Mouse (Mus musculus): ENCODE measurements around the gene Vegfb. TPM values are rescaled to one million over a fixed set of nuclear protein-coding genes. Genes with fewer than 3 reads are reported as not detected.

The Vegfb gene
- polyA plus RNA-seq, 1 experiment, result 39.3 TPM

DNA sequence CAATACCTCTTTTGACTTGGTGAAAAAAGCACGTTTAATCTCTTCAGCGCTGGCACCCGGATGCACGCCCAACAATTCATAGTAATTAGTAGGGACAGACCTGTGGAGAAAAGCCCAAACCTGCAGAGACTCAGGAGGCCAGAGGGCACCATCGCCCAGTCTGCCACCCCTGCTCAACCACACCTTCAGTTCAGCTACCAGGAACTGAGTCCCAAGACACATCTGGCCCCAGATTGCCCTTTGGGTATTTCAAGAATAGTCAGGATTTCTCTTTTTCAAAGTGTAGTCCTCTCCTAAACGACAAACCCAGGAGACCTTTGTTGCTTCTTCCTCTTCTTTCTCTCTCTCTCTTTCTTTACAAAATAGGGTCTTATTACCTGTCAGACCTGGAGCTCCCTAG, 3.3 kb upstream of the Vegfb start:
- no peak for TF ChIP-seq POLR2A (IDR thresholded peaks at IDR 0.05; ENCODE audit: borderline replicate concordance, extremely low read depth, insufficient read depth, insufficient read length, poor library complexity, severe bottlenecking)
- no peak for TF ChIP-seq CTCF (IDR thresholded peaks at IDR 0.05; ENCODE audit: borderline replicate concordance, extremely low read depth, insufficient read depth, insufficient read length)
- no peak for DNase-seq (ENCODE audit: low read depth)

DNA sequence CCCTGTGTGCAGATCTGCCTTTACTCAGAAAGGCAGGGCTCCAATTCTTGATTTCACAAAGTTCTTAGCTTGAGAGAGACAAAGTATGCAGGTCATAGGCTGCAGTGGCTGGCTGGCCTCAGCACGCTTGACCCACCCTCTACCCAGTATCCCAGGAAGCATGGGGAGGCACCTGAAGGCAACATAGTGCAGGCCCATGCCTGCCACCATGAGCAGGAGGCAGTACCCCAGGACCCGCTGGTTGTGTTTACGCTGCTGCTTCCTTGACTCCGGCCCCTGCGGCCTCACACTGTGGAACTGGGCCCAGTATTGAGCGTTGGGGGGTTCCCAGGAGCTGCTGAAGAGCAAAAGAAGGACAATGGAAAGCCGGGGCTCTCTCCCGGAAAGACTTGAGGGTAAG, 1.8 kb upstream of the Vegfb start:
- no peak for DNase-seq (ENCODE audit: low read depth)

DNA sequence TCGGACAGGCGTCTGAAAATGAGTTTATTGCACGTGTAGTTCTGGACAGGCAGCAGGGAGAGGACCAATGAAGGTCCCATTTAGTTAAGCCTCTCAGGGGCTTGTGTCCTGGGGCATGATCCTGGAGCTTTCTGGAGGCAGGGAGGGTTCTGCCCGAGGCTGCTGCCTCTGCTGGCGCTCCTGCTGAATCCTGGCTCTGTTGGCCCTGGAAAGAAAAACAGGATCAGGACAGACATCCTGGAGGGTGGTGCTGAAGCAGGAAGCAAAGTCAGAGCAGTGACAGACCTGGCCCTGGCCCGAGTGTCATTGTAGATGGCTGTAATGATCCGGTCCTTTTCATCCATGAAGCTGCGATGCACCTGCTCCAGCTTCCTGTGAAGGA, 444 bp upstream of the Vegfb start:
- no peak for TF ChIP-seq POLR2A (IDR thresholded peaks at IDR 0.05; ENCODE audit: borderline replicate concordance, extremely low read depth, insufficient read depth, insufficient read length, poor library complexity, severe bottlenecking)
- TF ChIP-seq CTCF (IDR thresholded peaks at IDR 0.05; ENCODE audit: borderline replicate concordance, extremely low read depth, insufficient read depth, insufficient read length), result no peak
- no peak for DNase-seq (ENCODE audit: low read depth)

More for the DNA sequence above, 1.8 kb upstream of the Vegfb start:
- TF ChIP-seq POLR2A (IDR thresholded peaks at IDR 0.05; ENCODE audit: borderline replicate concordance, extremely low read depth, insufficient read depth, insufficient read length, poor library complexity, severe bottlenecking), result no peak
- no peak for TF ChIP-seq CTCF (IDR thresholded peaks at IDR 0.05; ENCODE audit: borderline replicate concordance, extremely low read depth, insufficient read depth, insufficient read length)

DNA sequence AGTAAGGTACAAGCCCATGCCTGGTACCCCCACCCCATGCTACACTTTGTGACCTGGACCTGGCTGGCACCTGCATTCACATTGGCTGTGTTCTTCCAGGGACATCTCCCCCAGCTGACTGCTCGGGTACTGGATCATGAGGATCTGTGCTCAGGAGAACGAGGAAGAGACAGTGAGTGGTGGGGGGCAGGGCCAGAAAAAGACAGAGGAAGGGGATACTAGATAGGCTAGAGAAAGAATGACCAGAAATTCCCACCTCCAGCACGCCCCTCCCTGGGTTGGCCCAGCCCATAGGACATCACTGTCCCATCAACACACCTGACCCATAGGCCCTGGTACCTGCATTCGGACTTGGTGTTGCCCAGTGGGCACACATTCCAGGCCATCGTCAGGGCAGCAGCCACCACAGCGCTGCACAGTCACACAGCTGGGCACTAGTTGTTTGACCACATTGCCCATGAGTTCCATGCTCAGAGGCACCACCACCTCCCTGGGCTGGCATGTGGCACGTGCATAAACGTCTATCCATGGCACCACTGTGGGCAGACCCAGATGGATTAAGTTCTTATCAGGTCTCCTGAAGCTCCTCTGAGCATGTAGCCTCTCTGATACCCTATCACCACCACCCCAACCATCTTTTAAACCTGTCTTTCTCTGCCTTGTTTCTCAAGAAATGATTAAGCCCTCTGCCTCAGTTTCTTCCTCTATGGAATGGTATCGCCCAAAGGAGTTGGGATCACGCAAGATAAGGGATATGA, 1.3 kb downstream of the Vegfb start:
- no peak for DNase-seq (ENCODE audit: low read depth)
- TF ChIP-seq CTCF (IDR thresholded peaks at IDR 0.05; ENCODE audit: borderline replicate concordance, extremely low read depth, insufficient read depth, insufficient read length), result no peak
- no peak for TF ChIP-seq POLR2A (IDR thresholded peaks at IDR 0.05; ENCODE audit: borderline replicate concordance, extremely low read depth, insufficient read depth, insufficient read length, poor library complexity, severe bottlenecking)

DNA sequence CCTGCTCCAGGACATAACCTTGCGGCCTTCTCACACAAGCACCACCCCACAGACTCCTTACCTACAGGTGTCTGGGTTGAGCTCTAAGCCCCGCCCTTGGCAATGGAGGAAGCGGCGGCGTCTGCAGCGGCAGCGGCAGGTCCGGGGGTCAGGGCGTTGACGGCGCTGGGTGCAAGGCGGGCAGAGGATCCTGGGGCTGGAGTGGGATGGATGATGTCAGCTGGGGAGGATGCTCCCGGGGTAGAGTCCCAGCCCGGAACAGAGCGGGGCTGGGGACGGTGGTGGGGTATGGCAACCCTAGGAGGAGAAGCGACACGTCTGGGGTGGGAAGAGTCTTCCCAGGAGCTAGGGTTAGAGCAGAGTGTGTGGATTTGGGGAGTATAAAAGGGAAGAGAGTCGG, 2.2 kb downstream of the Vegfb start:
- no peak for DNase-seq (ENCODE audit: low read depth)
- TF ChIP-seq POLR2A (IDR thresholded peaks at IDR 0.05; ENCODE audit: borderline replicate concordance, extremely low read depth, insufficient read depth, insufficient read length, poor library complexity, severe bottlenecking) (no peak), CTCF (IDR thresholded peaks at IDR 0.05; ENCODE audit: borderline replicate concordance, extremely low read depth, insufficient read depth, insufficient read length) (no peak)

DNA sequence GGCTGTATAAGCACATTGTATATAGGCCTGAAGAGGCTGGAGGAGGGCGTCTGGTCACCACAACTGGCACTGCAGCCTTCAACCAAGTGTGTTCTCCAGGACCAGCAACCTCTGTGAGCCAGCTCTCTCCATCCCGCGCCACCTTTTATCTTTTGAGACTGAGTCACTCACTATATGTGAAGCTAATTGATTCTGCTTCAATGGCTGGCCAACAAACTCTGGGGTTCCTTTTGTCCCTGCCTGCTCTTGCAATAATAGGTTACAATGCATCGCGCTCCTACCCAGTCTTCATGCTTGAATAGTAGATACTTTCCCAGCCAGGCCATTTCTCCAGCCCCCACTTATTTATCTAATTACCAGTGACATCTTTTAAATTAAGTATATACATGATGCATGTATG, 3.8 kb downstream of the Vegfb start:
- TF ChIP-seq CTCF (IDR thresholded peaks at IDR 0.05; ENCODE audit: borderline replicate concordance, extremely low read depth, insufficient read depth, insufficient read length), result no peak
- TF ChIP-seq POLR2A (IDR thresholded peaks at IDR 0.05; ENCODE audit: borderline replicate concordance, extremely low read depth, insufficient read depth, insufficient read length, poor library complexity, severe bottlenecking), result no peak
- peak; percentile 73 for DNase-seq (ENCODE audit: low read depth)

DNA sequence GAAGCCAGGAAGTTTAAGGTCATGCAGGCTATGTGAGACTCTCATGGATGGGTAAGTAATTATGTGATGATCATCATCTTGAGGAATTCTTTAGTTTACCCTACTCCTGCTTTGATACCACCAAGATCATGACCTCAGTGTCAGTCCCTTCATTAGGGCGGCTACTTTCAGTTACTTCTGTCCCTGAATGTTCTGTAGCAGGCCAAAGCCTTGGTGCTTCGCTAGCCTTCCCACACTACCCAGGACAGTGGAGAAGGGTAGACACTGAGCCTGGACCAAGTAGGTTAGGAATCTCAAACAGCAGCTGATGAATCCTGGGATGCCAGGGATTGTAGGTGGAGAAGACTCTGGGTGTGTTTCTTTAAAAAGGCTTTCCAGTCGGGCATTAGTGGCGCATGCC, 6.0 kb downstream of the Vegfb start:
- no peak for DNase-seq (ENCODE audit: low read depth)
- no peak for TF ChIP-seq CTCF (IDR thresholded peaks at IDR 0.05; ENCODE audit: borderline replicate concordance, extremely low read depth, insufficient read depth, insufficient read length)
- no peak for TF ChIP-seq POLR2A (IDR thresholded peaks at IDR 0.05; ENCODE audit: borderline replicate concordance, extremely low read depth, insufficient read depth, insufficient read length, poor library complexity, severe bottlenecking)

DNA sequence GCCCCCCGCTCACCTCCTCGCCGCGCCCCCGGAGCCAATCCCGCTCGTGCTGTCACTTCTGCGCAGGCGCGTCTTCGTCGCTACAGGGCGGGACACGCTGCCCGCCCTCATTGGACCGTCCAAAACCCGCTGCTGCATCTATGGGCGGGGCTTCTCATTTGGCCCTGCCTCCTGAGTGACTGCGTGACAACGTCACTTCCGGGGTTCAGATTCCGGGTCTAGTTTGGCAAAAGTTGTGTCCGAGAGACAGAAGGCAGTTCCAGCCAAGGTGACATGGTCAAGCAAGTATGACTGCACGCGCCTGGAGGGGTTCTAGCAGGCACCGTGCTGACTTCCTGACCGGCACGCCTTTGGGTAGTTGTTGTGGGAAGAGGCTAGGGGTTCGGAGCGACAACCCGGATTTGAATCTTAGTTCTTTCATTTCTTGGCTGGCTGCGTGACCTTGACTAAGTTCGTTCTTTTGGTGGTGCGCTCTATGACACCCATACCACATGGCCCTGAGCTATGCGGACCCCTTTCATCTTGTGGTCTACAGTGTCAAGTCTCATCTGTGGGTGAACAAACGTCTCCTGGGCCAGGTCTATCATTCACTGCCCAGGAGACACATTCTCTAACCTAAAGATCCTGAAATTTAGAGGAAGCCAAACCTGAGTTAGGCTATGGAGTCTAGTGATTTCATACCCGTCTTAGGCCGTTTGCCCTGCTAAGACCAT, 6.9 kb downstream of the Vegfb start, which contains the start of gene Fkbp2:
TSS of gene Fkbp2 (minus strand) at position 121 of the 713 bp plus-strand sequence.
- TF ChIP-seq POLR2A (IDR thresholded peaks at IDR 0.05; ENCODE audit: borderline replicate concordance, extremely low read depth, insufficient read depth, insufficient read length, poor library complexity, severe bottlenecking) (no peak), CTCF (IDR thresholded peaks at IDR 0.05; ENCODE audit: borderline replicate concordance, extremely low read depth, insufficient read depth, insufficient read length) (no peak)
- peak; percentile 99 for DNase-seq (ENCODE audit: low read depth)

DNA sequence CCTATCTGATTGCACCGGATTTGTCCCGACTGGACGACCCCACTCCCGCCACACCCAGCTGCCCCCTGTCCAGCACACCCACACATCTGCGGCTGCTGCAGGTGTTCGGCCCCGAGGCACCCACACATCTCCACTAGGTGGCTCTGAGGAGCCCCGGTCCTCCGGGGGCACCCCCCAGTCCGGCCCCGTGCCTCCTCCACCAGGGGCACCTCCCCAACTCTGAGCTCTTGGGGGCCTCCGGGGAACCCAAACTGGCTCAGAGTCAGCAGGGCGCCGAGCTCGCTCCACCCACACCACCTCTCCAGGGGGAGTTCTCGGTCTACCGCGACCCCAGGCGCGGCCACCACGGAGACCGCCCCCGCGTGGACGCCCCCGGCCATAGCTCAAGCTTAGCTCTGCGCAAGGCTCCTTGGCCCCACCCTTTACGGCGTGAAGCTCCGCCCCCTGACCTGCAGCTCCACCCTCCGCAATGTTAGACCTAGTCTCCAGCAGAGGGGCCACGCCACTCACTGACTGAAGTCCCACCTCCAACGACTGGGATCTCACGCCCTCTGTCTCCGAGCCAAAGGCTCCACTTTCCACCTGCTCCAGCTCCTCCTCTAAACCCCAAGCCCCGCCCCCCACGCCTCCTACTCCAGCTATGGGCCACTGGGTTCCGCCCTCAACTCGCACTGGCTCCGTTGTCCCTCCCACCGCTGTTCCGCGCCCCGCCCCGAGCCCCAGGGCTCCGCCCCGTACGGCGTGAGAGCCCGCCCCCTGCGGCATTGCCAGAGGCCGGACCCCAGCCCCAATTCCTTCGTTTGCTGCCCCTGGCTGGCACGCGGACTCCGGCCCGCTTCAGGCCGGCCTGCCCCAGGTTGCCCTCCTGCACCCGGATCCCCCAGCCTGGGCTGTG, 7.7 kb downstream of the Vegfb start:
- TF ChIP-seq CTCF (IDR thresholded peaks at IDR 0.05; ENCODE audit: borderline replicate concordance, extremely low read depth, insufficient read depth, insufficient read length) (peak; percentile 65), POLR2A (IDR thresholded peaks at IDR 0.05; ENCODE audit: borderline replicate concordance, extremely low read depth, insufficient read depth, insufficient read length, poor library complexity, severe bottlenecking) (peak; percentile 68)
- DNase-seq (ENCODE audit: low read depth), result peak; percentile 99

DNA sequence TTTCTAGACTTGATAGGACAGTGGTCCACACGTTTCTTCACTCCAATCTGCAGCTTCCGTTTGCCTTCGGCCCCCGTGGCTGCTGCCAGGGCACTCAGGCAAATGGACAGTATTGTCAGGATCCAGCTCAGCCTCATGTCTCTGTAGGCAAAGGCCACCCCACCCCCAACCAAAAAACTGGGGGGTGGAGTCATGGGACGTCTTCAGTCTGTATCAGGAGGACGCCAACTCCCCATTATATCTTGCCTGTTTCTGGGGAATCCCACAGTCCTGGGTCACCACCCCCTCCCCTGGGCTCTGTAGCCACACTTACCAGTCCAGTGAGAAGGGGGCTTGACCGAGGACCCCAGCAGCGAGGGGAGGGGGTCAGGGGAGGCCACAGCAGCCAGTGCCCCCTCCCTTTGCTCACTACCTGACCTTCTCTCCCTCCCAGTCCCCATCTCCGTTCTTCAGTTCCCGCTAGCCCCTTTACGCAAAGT, 8.4 kb downstream of the Vegfb start:
- TF ChIP-seq CTCF (IDR thresholded peaks at IDR 0.05; ENCODE audit: borderline replicate concordance, extremely low read depth, insufficient read depth, insufficient read length), result no peak
- no peak for TF ChIP-seq POLR2A (IDR thresholded peaks at IDR 0.05; ENCODE audit: borderline replicate concordance, extremely low read depth, insufficient read depth, insufficient read length, poor library complexity, severe bottlenecking)
- DNase-seq (ENCODE audit: low read depth), result peak; percentile 18

DNA sequence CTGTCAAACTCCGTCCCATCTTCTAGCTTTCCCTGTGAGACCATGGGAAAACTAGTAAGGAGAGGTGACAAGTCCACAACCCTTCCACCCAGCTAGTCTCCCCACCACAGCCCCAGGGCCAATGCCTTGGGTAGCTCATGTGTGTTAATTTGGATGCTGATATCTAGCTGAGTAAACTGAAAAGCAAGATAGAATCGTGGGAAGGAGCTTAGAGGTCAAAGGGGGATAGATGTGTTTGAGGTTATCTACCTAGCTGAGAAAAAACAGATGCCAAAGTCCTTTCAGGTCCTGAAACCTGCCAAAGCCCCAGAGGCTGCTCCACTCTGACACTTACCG, 8.8 kb downstream of the Vegfb start:
- TF ChIP-seq CTCF (IDR thresholded peaks at IDR 0.05; ENCODE audit: borderline replicate concordance, extremely low read depth, insufficient read depth, insufficient read length) (no peak), POLR2A (IDR thresholded peaks at IDR 0.05; ENCODE audit: borderline replicate concordance, extremely low read depth, insufficient read depth, insufficient read length, poor library complexity, severe bottlenecking) (no peak)
- DNase-seq (ENCODE audit: low read depth), result no peak
